Mouse (Mus musculus) liver, embryonic 13.5 days (tissue): ENCODE measurements around the gene Ugt1a2. TPM values are rescaled to one million over a fixed set of nuclear protein-coding genes. Genes with fewer than 3 reads are reported as not detected.

Experiments
- ATAC-seq: fragments of 200-750 bp; cut with Nextera tagmentation; 2 replicates; pipeline ENCODE4 v1.8.0; 2017; ENCODE audit warnings: low read depth, mild to moderate bottlenecking, moderate number of reproducible peaks, moderate library complexity
- DNase-seq: peaks from one replicate; pipeline ENCODE4 v3.0.0; 2022
- H3K27ac ChIP-seq: fragments of 300-500 bp; sonication (generic); 2 replicates; pipeline ENCODE4 v1.5.1; 2015; ENCODE audit warnings: moderate library complexity, mild to moderate bottlenecking, inconsistent platforms
- H3K27me3 ChIP-seq: fragments of 300-500 bp; sonication (generic); 2 replicates; pipeline ENCODE4 v1.6.1; 2015; ENCODE audit warnings: mild to moderate bottlenecking, inconsistent platforms
- H3K36me3 ChIP-seq: fragments of 300-500 bp; sonication (generic); 2 replicates; pipeline ENCODE4 v1.6.1; 2015; ENCODE audit warnings: mild to moderate bottlenecking, inconsistent platforms
- H3K4me1 ChIP-seq: fragments of 300-500 bp; sonication (generic); replicated peaks from 2 replicates; pipeline ENCODE4 v1.6.1; 2015; ENCODE audit warnings: inconsistent platforms
- H3K4me2 ChIP-seq: fragments of 300-500 bp; sonication (generic); 2 replicates; pipeline ENCODE4 v1.6.1; 2015; ENCODE audit warnings: inconsistent platforms, mild to moderate bottlenecking, moderate library complexity
- H3K4me3 ChIP-seq: fragments of 300-500 bp; sonication (generic); replicated peaks from 2 replicates; pipeline ENCODE4 v1.5.1; 2015; ENCODE audit warnings: mild to moderate bottlenecking, inconsistent platforms
- H3K9ac ChIP-seq: fragments of 300-500 bp; sonication (generic); 2 replicates; pipeline ENCODE4 v1.6.1; 2015; ENCODE audit warnings: mild to moderate bottlenecking, inconsistent platforms
- H3K9me3 ChIP-seq: fragments of 300-500 bp; sonication (generic); replicated peaks from 2 replicates; pipeline ENCODE4 v1.6.1; 2016; ENCODE audit warnings: inconsistent platforms
- WGBS: fragments of 180-500 bp; shearing (Covaris S2); methylation state at CpG from one replicate; pipeline ENCODE4 v1.1.7; 2015; ENCODE audit not compliant: insufficient replicate concordance; 5-methylcytosine and 5-hydroxymethylcytosine counted together
- polyA plus RNA-seq: library from polyadenylated mRNA; unstranded; fragments of >200 nt; fragmentation: Nextera tagmentation; extraction: Ambion mirVana; gene quantifications from 2 replicates; pipeline ENCODE4 v1.2.1, GENCODE M21; 2015

Gene Ugt1a2
- polyA plus RNA-seq, 1 experiment from 2014 or later: not detected

DNA sequence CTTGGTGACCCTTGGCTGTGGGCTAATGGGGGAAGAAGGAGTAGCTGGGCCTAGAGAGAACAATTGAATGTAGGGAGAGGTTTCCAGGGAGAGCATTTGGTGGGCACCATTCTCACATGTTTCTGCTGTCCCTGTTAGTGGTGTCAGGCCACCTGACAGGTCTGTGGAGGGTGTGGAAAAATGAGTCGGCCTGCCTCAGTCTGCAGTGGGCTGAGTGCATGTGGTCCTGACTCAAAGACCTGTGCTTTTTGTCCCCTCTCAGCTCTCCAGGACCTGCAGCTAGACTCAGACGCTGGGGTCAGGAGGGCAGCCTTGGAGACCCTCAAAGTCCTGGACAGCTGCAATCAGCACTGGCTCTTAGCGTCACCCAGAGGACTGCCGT is 59.2 kb downstream of the Ugt1a2 start:
- ATAC-seq: peak; percentile 1; the same call in 1 of the 2 replicates
- no peak for DNase-seq
- Histone ChIP-seq H3K9ac (no peak overlapping the region), H3K4me2 (no peak overlapping the region), H3K27ac (peak overlapping the region; percentile 0; the same call in 1 of the 2 replicates), H3K4me3 (no peak overlapping the region), H3K9me3 (peaks cover 32% of the 10 kb centered on the region), H3K36me3 (peaks cover 52% of the 10 kb centered on the region), H3K4me1 (peaks cover 39% of the 10 kb centered on the region), H3K27me3 (no peaks in the 10 kb centered on the region)
- WGBS: 73% methylated on average over 4 of the region's 4 CpGs

DNA sequence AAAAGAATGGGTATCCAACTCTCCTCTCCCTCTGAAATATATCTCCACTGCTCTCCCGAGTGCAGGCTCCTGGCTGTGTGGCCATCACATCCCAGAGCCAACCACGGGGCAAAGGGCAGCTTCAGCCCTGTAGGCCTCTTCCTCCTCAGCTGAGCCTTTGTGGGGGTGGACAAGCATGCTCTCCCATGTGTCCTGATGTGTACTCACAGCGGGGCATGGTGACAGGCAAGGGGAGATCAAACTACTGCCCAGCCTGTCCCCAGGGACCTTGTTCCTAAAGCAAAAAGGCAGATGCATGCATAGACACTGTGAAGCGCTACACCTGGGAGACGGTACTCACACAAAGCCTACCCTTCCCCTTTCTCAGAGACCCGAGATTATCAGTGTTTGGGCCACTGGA is 59.7 kb downstream of the Ugt1a2 start:
- 65% methylated on average over 6 of the region's 6 CpGs for WGBS
- DNase-seq (no peak), ATAC-seq (peak; percentile 54)
- Histone ChIP-seq H3K4me3 (no peak overlapping the region), H3K36me3 (peaks cover 56% of the 10 kb centered on the region), H3K27ac (peak overlapping the region; percentile 0), H3K27me3 (no peaks in the 10 kb centered on the region), H3K9me3 (peaks cover 27% of the 10 kb centered on the region), H3K9ac (no peak overlapping the region), H3K4me2 (no peak overlapping the region), H3K4me1 (peaks cover 39% of the 10 kb centered on the region)

DNA sequence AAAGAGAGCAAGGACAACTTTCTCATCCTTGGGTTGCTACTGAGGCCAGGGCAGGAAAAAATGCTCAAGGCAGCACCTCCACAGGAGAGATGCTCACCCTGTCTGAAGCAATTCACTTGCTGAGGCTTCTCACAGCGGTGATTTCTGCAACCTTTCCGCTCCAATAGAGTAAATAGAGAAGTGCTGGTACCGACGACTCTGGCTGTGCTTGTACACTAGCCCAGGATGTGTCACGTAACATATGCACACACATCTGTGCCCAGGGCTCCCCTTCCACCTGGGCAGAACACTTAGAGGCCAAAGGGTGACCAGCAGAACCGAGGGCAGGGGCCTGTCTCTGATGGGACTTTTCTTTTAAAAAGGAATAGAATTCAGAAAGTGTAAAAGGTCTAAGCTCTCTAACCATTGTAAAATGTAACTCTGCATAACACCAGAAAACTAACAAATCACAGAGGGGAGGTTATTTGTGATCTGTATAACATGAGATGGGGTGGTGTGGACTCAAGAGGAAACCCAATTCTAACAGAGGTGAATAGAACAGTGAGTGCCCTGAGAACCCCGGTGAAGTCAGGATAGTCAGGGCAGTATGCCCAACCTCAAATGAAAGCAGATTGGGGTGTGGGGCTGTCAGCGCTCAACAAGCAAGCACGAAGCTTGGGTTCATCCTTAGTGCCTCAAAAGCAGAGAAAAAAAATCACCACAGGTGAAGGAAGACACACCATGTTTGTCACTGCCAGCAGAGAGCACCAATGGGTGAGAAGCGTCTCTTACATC is 60.4 kb downstream of the Ugt1a2 start:
- H3K36me3 ChIP-seq: peaks cover 63% of the 10 kb centered on the region
- peaks cover 39% of the 10 kb centered on the region for H3K4me1 ChIP-seq
- peaks cover 20% of the 10 kb centered on the region for H3K9me3 ChIP-seq
- peak; percentile 2; the same call in 1 of the 2 replicates for ATAC-seq
- H3K4me3 ChIP-seq: no peak overlapping the region
- H3K9ac ChIP-seq: no peak overlapping the region
- WGBS: 73% methylated on average over 10 of the region's 10 CpGs
- H3K27ac ChIP-seq: peak overlapping the region; percentile 0; the same call in 1 of the 2 replicates
- H3K27me3 ChIP-seq: no peaks in the 10 kb centered on the region
- H3K4me2 ChIP-seq: no peak overlapping the region
- DNase-seq: no peak

DNA sequence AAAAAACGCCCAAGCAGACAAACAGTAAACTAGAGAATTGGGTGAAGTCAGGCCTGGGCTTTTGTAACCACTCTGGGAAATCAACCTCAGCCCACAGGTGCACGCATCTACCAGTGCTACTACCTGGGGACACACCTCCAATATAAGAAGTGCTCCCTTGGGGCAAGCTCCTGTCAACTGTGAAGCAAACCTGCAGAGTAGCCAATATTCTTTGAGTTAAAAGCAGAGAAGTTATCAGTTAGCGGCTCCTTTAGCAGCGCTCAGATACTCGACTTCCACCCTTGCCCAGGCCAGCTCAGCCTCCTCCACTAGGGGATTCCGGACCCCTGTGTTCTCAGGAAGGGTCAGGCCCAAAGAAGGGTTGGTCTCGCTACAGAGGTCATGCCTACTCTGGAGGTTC is 61.3 kb downstream of the Ugt1a2 start:
- no peak overlapping the region for H3K4me3 ChIP-seq
- peaks cover 72% of the 10 kb centered on the region for H3K36me3 ChIP-seq
- WGBS: 72% methylated on average over 7 of the region's 7 CpGs
- peaks cover 39% of the 10 kb centered on the region for H3K4me1 ChIP-seq
- no peak overlapping the region for H3K9ac ChIP-seq
- H3K27ac ChIP-seq: no peak overlapping the region
- H3K4me2 ChIP-seq: no peak overlapping the region
- DNase-seq: no peak
- H3K9me3 ChIP-seq: peaks cover 12% of the 10 kb centered on the region; the same call in 1 of the 2 replicates
- peak; percentile 1; the same call in 1 of the 2 replicates for ATAC-seq
- no peaks in the 10 kb centered on the region for H3K27me3 ChIP-seq

DNA sequence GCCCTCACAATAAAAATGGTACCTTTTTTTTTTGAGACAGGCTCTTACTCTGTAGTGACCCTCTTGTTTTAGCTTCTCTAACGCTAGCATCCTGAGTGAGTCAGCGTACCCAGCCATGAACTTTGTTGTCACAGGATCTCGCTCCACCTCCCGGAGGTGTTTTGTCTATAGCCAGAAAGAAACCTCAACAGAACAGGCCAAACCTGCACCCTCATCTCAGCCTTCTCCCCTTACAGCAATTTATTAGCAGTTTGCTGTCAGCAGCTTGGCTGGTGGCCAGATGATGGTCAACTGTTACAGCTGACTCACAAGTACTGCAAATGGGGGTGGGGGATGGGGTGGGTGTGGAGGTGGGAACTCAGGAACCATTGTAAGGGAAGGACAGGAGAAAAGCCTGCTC is 61.9 kb downstream of the Ugt1a2 start:
- Histone ChIP-seq H3K9me3 (peaks cover 7% of the 10 kb centered on the region; the same call in 1 of the 2 replicates), H3K4me3 (no peak overlapping the region), H3K27me3 (no peaks in the 10 kb centered on the region), H3K4me2 (no peak overlapping the region), H3K9ac (no peak overlapping the region), H3K4me1 (peaks cover 39% of the 10 kb centered on the region), H3K27ac (no peak overlapping the region), H3K36me3 (peaks cover 78% of the 10 kb centered on the region)
- WGBS: 79% methylated on average over 4 of the region's 4 CpGs
- ATAC-seq: no peak
- DNase-seq: no peak

DNA sequence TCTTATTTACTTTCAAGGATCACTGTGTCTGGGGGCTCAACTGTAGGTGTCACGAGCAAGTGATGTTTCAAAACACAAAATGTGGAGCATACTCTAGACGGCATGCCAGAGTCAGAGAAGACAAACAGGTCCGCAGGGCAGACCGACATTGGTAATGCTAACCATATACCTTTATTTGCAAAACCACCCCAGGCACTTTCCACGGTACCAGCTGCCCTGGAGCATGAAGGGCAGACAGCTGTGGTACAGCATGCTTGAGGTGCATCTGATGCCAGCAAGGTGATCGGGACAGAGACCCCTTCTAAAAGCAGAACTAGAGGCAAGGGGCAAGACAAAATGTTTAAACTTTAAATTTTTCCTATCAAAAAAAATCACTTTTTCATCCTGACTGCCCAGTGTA is 62.6 kb downstream of the Ugt1a2 start:
- H3K27ac ChIP-seq: no peak overlapping the region

DNA sequence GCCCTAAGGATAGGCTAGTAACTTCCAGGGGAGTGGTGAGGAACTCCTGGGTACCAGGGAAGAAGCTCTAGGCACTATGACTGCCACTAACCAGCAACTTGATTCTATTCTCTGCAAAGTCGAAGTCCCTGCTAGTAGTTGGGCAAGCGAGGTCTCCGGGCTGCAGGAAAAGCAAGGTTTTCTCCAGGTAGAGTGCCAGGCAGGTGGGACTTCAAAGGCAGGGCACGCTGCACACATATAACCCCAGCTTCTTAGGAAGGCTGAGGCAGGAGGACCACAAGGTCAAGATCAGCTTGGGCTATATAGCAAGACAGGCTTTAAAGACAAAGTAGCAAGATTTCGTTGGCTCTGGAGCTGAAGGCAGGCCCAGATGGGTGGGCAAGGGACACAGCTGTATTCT is 63.4 kb downstream of the Ugt1a2 start:
- peaks cover 39% of the 10 kb centered on the region for H3K4me1 ChIP-seq
- no peaks in the 10 kb centered on the region for H3K9me3 ChIP-seq
- peaks cover 93% of the 10 kb centered on the region for H3K36me3 ChIP-seq
- H3K4me2 ChIP-seq: no peak overlapping the region
- H3K27me3 ChIP-seq: no peaks in the 10 kb centered on the region
- no peak overlapping the region for H3K9ac ChIP-seq
- no peak for ATAC-seq
- DNase-seq: no peak
- no peak overlapping the region for H3K4me3 ChIP-seq
- WGBS: 82% methylated on average over 5 of the region's 5 CpGs
- no peak overlapping the region for H3K27ac ChIP-seq

More for the DNA sequence above, 62.6 kb downstream of the Ugt1a2 start:
- DNase-seq (no peak), ATAC-seq (no peak)
- H3K9me3 ChIP-seq: 0 out of 2 replicates have a peak, but pooled peaks cover under 1% of the 10 kb centered on the region
- H3K4me2 ChIP-seq: no peak overlapping the region
- H3K4me3 ChIP-seq: no peak overlapping the region
- H3K36me3 ChIP-seq: peaks cover 85% of the 10 kb centered on the region
- 68% methylated on average over 6 of the region's 6 CpGs for WGBS
- no peak overlapping the region for H3K9ac ChIP-seq
- no peaks in the 10 kb centered on the region for H3K27me3 ChIP-seq
- peaks cover 39% of the 10 kb centered on the region for H3K4me1 ChIP-seq

DNA sequence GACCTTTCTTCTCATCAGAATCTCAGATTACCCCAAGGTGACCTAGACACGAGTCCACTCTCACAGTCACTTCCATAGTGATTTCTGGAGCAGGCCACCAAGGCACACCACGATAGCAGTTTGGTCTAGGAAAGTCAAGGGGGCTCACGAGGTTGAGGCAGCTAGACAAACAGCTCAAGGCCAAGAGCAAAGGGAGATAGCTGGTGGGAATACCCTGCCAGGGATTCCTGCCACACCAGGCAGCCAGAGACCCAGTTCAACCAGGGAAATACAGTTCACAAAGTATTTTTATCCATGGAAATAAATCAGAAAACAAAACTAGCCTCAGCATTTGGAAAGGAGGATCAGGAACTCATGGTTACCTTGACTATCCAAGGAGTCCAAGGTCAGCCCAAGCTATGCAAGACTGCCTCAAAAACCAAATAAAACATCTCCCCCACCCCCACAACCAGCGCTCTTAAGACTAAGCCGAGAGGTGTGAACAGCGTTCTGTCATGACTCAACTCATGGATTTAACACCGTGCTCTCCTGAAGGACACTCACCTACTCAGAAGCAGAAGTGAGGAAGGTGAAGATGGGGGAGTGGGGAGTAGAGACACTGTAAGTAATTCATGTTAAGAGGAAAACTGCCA is 64.0 kb downstream of the Ugt1a2 start:
- no peak overlapping the region for H3K4me2 ChIP-seq
- no peak overlapping the region for H3K27ac ChIP-seq
- ATAC-seq (no peak), DNase-seq (no peak)
- H3K9me3 ChIP-seq: no peaks in the 10 kb centered on the region
- H3K4me1 ChIP-seq: peaks cover 36% of the 10 kb centered on the region
- WGBS: 81% methylated on average over 7 of the region's 7 CpGs
- peaks cover 99% of the 10 kb centered on the region for H3K36me3 ChIP-seq
- no peaks in the 10 kb centered on the region for H3K27me3 ChIP-seq
- H3K4me3 ChIP-seq: no peak overlapping the region
- no peak overlapping the region for H3K9ac ChIP-seq

DNA sequence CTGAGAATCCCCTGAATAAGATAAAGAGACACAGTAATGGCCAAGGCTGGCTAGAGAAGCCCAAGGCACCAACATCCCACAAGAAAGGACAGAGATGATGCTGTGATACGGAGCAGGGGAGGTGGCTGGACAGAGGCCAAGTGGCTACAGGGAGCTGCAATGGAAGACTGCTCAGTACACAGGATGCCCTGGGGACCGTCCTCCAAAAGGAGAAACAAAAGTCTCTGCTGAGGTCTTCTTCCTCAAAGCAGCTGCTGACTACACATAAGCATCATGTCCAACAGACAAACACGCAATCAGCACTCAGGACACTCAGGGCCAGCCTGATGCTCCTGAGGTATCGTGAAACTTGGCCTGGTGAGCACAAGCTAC is 64.5 kb downstream of the Ugt1a2 start:
- 72% methylated on average over 4 of the region's 4 CpGs for whole genome bisulfite sequencing

DNA sequence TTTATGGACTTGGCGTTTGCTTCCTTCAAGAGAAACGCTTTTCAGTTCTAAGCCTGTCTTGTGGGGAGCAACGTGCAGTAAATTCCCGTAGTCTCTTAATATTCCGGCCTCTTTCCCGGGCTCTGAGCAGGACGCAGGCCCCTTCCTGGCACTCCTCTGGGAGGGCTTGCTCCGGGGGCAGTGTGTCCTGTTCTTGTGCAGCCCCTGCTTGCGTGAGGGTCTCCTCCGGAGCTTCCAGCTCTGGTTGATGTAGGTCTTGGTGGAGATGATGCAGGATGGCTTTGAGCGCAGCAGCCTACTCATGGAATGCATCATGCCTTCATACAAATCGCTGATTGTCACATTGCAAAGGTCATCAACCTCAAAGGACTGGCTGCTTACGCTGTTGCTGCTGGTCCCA is 65.7 kb downstream of the Ugt1a2 start:
- Histone ChIP-seq H3K9me3 (no peaks in the 10 kb centered on the region), H3K9ac (no peak overlapping the region), H3K27ac (no peak overlapping the region), H3K4me2 (no peak overlapping the region), H3K4me1 (peaks cover 18% of the 10 kb centered on the region), H3K27me3 (no peaks in the 10 kb centered on the region), H3K36me3 (peaks cover 93% of the 10 kb centered on the region), H3K4me3 (no peak overlapping the region)
- ATAC-seq (no peak), DNase-seq (no peak)
- 85% methylated on average over 13 of the region's 13 CpGs for WGBS

More for the DNA sequence above, 64.5 kb downstream of the Ugt1a2 start:
- Histone ChIP-seq H3K27ac (no peak overlapping the region), H3K4me2 (no peak overlapping the region), H3K4me1 (peaks cover 31% of the 10 kb centered on the region), H3K9ac (no peak overlapping the region), H3K36me3 (peaks cover 100% of the 10 kb centered on the region), H3K4me3 (no peak overlapping the region), H3K9me3 (no peaks in the 10 kb centered on the region), H3K27me3 (no peaks in the 10 kb centered on the region)
- ATAC-seq (no peak), DNase-seq (no peak)

DNA sequence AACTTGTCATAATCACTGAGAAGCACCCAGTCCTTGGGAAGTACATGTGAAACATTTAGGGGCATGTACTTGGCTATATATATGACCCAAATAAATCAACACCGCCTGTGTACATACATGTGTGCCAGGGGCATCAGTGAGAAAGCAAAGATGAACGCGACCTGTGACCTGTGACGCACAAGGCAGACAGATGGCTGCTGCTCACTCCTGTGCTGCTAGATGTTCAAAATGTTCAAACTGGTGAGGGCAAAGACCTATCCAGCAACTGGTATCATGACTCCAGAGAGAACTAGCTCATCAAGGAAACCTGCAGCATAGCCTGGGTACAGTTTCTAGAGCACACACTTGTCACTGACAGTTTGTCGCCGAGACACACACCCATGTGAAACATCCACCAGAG is 67.1 kb downstream of the Ugt1a2 start:
- Histone ChIP-seq H3K9ac (no peak overlapping the region), H3K4me3 (no peak overlapping the region), H3K9me3 (no peaks in the 10 kb centered on the region), H3K4me1 (peaks cover 6% of the 10 kb centered on the region; the same call in 1 of the 2 replicates), H3K27ac (no peak overlapping the region), H3K27me3 (no peaks in the 10 kb centered on the region), H3K4me2 (no peak overlapping the region), H3K36me3 (peaks cover 93% of the 10 kb centered on the region)
- WGBS: 83% methylated on average over 6 of the region's 6 CpGs
- DNase-seq (no peak), ATAC-seq (0 out of 2 replicates have a peak, but pooled peaks have one; percentile 1)
